Mouse (Mus musculus): Measurements from ENCODE around the gene Hoxc9. TPM values are rescaled to one million over a fixed set of nuclear protein-coding genes. Genes with fewer than 3 reads are reported as not detected.

Gene Hoxc9
- polyA plus RNA-seq, 1 experiment from 2014 or later: not detected

GRCm38 (mm10) chr15:102999183-102999831 lies 23.1 kb downstream of the Hoxc9 start:
- no peak for ATAC-seq (ENCODE audit: low read depth)
- H3K27ac ChIP-seq (ENCODE audit: low read length): no peak overlapping the region

GRCm38 (mm10) chr15:102999955-103000354 lies 23.7 kb downstream of the Hoxc9 start:
- H3K9ac ChIP-seq (ENCODE audit: low read depth, low read length): no peak overlapping the region
- ATAC-seq (ENCODE audit: low read depth): no peak
- H3K36me3 ChIP-seq (ENCODE audit: control insufficient read depth, insufficient read depth): no peaks in the 10 kb centered on the region
- H3K27me3 ChIP-seq (ENCODE audit: control insufficient read depth, insufficient read depth, low read depth, low read length): peaks cover 94% of the 10 kb centered on the region
- H3K9me3 ChIP-seq (replicated peaks; ENCODE audit: control insufficient read depth, low read length): no peaks in the 10 kb centered on the region
- H3K4me1 ChIP-seq (ENCODE audit: control insufficient read depth, low read depth, low read length): no peaks in the 10 kb centered on the region
- WGBS (ENCODE audit: insufficient replicate concordance): 11% methylated on average over 11 of the region's 11 CpGs
- H3K27ac ChIP-seq (ENCODE audit: low read length): no peak overlapping the region
- no peak overlapping the region for H3K4me2 ChIP-seq (ENCODE audit: low read depth, low read length)
- H3K4me3 ChIP-seq (ENCODE audit: low read depth, low read length): no peak overlapping the region

More at GRCm38 (mm10) chr15:102999183-102999831, 23.1 kb downstream of the Hoxc9 start:
- Histone ChIP-seq H3K4me1 (ENCODE audit: control insufficient read depth, low read depth, low read length) (no peaks in the 10 kb centered on the region), H3K9me3 (replicated peaks; ENCODE audit: control insufficient read depth, low read length) (no peaks in the 10 kb centered on the region), H3K4me2 (ENCODE audit: low read depth, low read length) (peak overlapping the region; percentile 54), H3K36me3 (ENCODE audit: control insufficient read depth, insufficient read depth) (no peaks in the 10 kb centered on the region), H3K4me3 (ENCODE audit: low read depth, low read length) (peak overlapping the region; percentile 41), H3K27me3 (ENCODE audit: control insufficient read depth, insufficient read depth, low read depth, low read length) (peaks cover 92% of the 10 kb centered on the region), H3K9ac (ENCODE audit: low read depth, low read length) (no peak overlapping the region)
- under 1% methylated on average over 32 of the region's 33 CpGs for WGBS (ENCODE audit: insufficient replicate concordance)

GRCm38 (mm10) chr15:103000501-103000901 lies 24.3 kb downstream of the Hoxc9 start:
- Histone ChIP-seq H3K27me3 (ENCODE audit: control insufficient read depth, insufficient read depth, low read depth, low read length) (peaks cover 94% of the 10 kb centered on the region), H3K27ac (ENCODE audit: low read length) (no peak overlapping the region), H3K9ac (ENCODE audit: low read depth, low read length) (no peak overlapping the region), H3K4me2 (ENCODE audit: low read depth, low read length) (no peak overlapping the region), H3K9me3 (replicated peaks; ENCODE audit: control insufficient read depth, low read length) (no peaks in the 10 kb centered on the region), H3K4me3 (ENCODE audit: low read depth, low read length) (no peak overlapping the region), H3K4me1 (ENCODE audit: control insufficient read depth, low read depth, low read length) (no peaks in the 10 kb centered on the region), H3K36me3 (ENCODE audit: control insufficient read depth, insufficient read depth) (no peaks in the 10 kb centered on the region)
- 6% methylated on average over 24 of the region's 24 CpGs for WGBS (ENCODE audit: insufficient replicate concordance)
- ATAC-seq (ENCODE audit: low read depth): no peak

- no peak for ATAC-seq (ENCODE audit: low read depth)
- no peak overlapping the region for H3K27ac ChIP-seq (ENCODE audit: low read length)
- H3K9me3 ChIP-seq (replicated peaks; ENCODE audit: control insufficient read depth, low read length): no peaks in the 10 kb centered on the region
- peaks cover 94% of the 10 kb centered on the region for H3K27me3 ChIP-seq (ENCODE audit: control insufficient read depth, insufficient read depth, low read depth, low read length)
- H3K4me1 ChIP-seq (ENCODE audit: control insufficient read depth, low read depth, low read length): no peaks in the 10 kb centered on the region
- no peak overlapping the region for H3K4me3 ChIP-seq (ENCODE audit: low read depth, low read length)
- no peak overlapping the region for H3K9ac ChIP-seq (ENCODE audit: low read depth, low read length)
- H3K4me2 ChIP-seq (ENCODE audit: low read depth, low read length): no peak overlapping the region
- WGBS (ENCODE audit: insufficient replicate concordance): 34% methylated on average over 2 of the region's 2 CpGs
- no peaks in the 10 kb centered on the region for H3K36me3 ChIP-seq (ENCODE audit: control insufficient read depth, insufficient read depth)
Measured at GRCm38 (mm10) chr15:103001370-103001769, 25.1 kb downstream of the Hoxc9 start.

GRCm38 (mm10) chr15:103002156-103002555 lies 25.9 kb downstream of the Hoxc9 start:
- H3K27ac ChIP-seq (ENCODE audit: low read length): no peak overlapping the region
- no peak overlapping the region for H3K9ac ChIP-seq (ENCODE audit: low read depth, low read length)
- H3K4me1 ChIP-seq (ENCODE audit: control insufficient read depth, low read depth, low read length): no peaks in the 10 kb centered on the region
- 25% methylated on average over 4 of the region's 4 CpGs for WGBS (ENCODE audit: insufficient replicate concordance)
- no peak for ATAC-seq (ENCODE audit: low read depth)
- no peaks in the 10 kb centered on the region for H3K36me3 ChIP-seq (ENCODE audit: control insufficient read depth, insufficient read depth)
- H3K9me3 ChIP-seq (replicated peaks; ENCODE audit: control insufficient read depth, low read length): no peaks in the 10 kb centered on the region
- no peak overlapping the region for H3K4me2 ChIP-seq (ENCODE audit: low read depth, low read length)
- no peak overlapping the region for H3K4me3 ChIP-seq (ENCODE audit: low read depth, low read length)
- H3K27me3 ChIP-seq (ENCODE audit: control insufficient read depth, insufficient read depth, low read depth, low read length): peaks cover 95% of the 10 kb centered on the region

GRCm38 (mm10) chr15:103002821-103003448 lies 26.7 kb downstream of the Hoxc9 start:
- Histone ChIP-seq H3K27ac (ENCODE audit: low read length) (no peak overlapping the region), H3K9me3 (replicated peaks; ENCODE audit: control insufficient read depth, low read length) (no peaks in the 10 kb centered on the region), H3K27me3 (ENCODE audit: control insufficient read depth, insufficient read depth, low read depth, low read length) (peaks cover 95% of the 10 kb centered on the region), H3K4me2 (ENCODE audit: low read depth, low read length) (no peak overlapping the region), H3K4me3 (ENCODE audit: low read depth, low read length) (no peak overlapping the region), H3K4me1 (ENCODE audit: control insufficient read depth, low read depth, low read length) (no peaks in the 10 kb centered on the region), H3K9ac (ENCODE audit: low read depth, low read length) (no peak overlapping the region), H3K36me3 (ENCODE audit: control insufficient read depth, insufficient read depth) (no peaks in the 10 kb centered on the region)
- 8% methylated on average over 13 of the region's 13 CpGs for WGBS (ENCODE audit: insufficient replicate concordance)
- no peak for ATAC-seq (ENCODE audit: low read depth)

GRCm38 (mm10) chr15:103005308-103005707 lies 29.1 kb downstream of the Hoxc9 start:
- ATAC-seq (ENCODE audit: low read depth): no peak
- Histone ChIP-seq H3K4me2 (ENCODE audit: low read depth, low read length) (no peak overlapping the region), H3K4me1 (ENCODE audit: control insufficient read depth, low read depth, low read length) (no peaks in the 10 kb centered on the region), H3K9ac (ENCODE audit: low read depth, low read length) (no peak overlapping the region), H3K36me3 (ENCODE audit: control insufficient read depth, insufficient read depth) (no peaks in the 10 kb centered on the region), H3K4me3 (ENCODE audit: low read depth, low read length) (no peak overlapping the region), H3K27ac (ENCODE audit: low read length) (no peak overlapping the region), H3K9me3 (replicated peaks; ENCODE audit: control insufficient read depth, low read length) (no peaks in the 10 kb centered on the region), H3K27me3 (ENCODE audit: control insufficient read depth, insufficient read depth, low read depth, low read length) (peaks cover 94% of the 10 kb centered on the region)
- WGBS (ENCODE audit: insufficient replicate concordance): 2% methylated on average over 17 of the region's 17 CpGs

GRCm38 (mm10) chr15:103005797-103006196 lies 29.6 kb downstream of the Hoxc9 start:
- H3K27me3 ChIP-seq (ENCODE audit: control insufficient read depth, insufficient read depth, low read depth, low read length): peaks cover 94% of the 10 kb centered on the region
- 11% methylated on average over 5 of the region's 5 CpGs for WGBS (ENCODE audit: insufficient replicate concordance)
- H3K4me3 ChIP-seq (ENCODE audit: low read depth, low read length): no peak overlapping the region
- H3K4me1 ChIP-seq (ENCODE audit: control insufficient read depth, low read depth, low read length): no peaks in the 10 kb centered on the region
- no peak for ATAC-seq (ENCODE audit: low read depth)
- H3K27ac ChIP-seq (ENCODE audit: low read length): no peak overlapping the region
- no peak overlapping the region for H3K9ac ChIP-seq (ENCODE audit: low read depth, low read length)
- H3K36me3 ChIP-seq (ENCODE audit: control insufficient read depth, insufficient read depth): no peaks in the 10 kb centered on the region
- no peak overlapping the region for H3K4me2 ChIP-seq (ENCODE audit: low read depth, low read length)
- H3K9me3 ChIP-seq (replicated peaks; ENCODE audit: control insufficient read depth, low read length): no peaks in the 10 kb centered on the region

GRCm38 (mm10) chr15:103006326-103006725 lies 30.1 kb downstream of the Hoxc9 start:
- Histone ChIP-seq H3K9me3 (replicated peaks; ENCODE audit: control insufficient read depth, low read length) (no peaks in the 10 kb centered on the region), H3K4me3 (ENCODE audit: low read depth, low read length) (no peak overlapping the region), H3K27me3 (ENCODE audit: control insufficient read depth, insufficient read depth, low read depth, low read length) (peaks cover 94% of the 10 kb centered on the region), H3K36me3 (ENCODE audit: control insufficient read depth, insufficient read depth) (no peaks in the 10 kb centered on the region), H3K4me1 (ENCODE audit: control insufficient read depth, low read depth, low read length) (no peaks in the 10 kb centered on the region), H3K27ac (ENCODE audit: low read length) (no peak overlapping the region), H3K9ac (ENCODE audit: low read depth, low read length) (no peak overlapping the region), H3K4me2 (ENCODE audit: low read depth, low read length) (no peak overlapping the region)
- no peak for ATAC-seq (ENCODE audit: low read depth)
- WGBS (ENCODE audit: insufficient replicate concordance): 20% methylated on average over 1 of the region's 1 CpGs

Measured in liver, embryonic 16.5 days (tissue).